Mouse (Mus musculus) gastrocnemius, postnatal 10 days (tissue): ENCODE data around the gene Cdh12. TPM values are rescaled to one million over a fixed set of nuclear protein-coding genes. Genes with fewer than 3 reads are reported as not detected.
"Not testable (repeated sequence)": the region's sequence is repeated elsewhere in the genome, so short reads cannot be mapped to it uniquely, and the experiment has no call there.

Experiments
- DNase-seq: peaks from one replicate; pipeline ENCODE4 v3.0.0; 2021; ENCODE audit warnings: mixed read lengths
- long read RNA-seq, 2 experiments: library from polyadenylated mRNA; stranded (forward); transcript quantifications; one replicate each; pipeline ENCODE4 v2.0.0; 2021
- total RNA-seq, 2 experiments: library from RNA; stranded (reverse); gene quantifications; 2 replicates each; pipeline ENCODE4 v1.2.3; 2021

Cdh12 gene
- under 1 TPM in 1 of 2 experiments, not detected in 1; 0.33 TPM for total RNA-seq
- long read RNA-seq, experiment 1 = 0 reads
- long read RNA-seq, experiment 2 = 0 reads

- no peak for DNase-seq
These were observed at the start of gene Cdh12 for GRCm38 (mm10) chr15:20448861-20449663. Cdh12 (plus strand) TSS chr15:20449265.

DNA sequence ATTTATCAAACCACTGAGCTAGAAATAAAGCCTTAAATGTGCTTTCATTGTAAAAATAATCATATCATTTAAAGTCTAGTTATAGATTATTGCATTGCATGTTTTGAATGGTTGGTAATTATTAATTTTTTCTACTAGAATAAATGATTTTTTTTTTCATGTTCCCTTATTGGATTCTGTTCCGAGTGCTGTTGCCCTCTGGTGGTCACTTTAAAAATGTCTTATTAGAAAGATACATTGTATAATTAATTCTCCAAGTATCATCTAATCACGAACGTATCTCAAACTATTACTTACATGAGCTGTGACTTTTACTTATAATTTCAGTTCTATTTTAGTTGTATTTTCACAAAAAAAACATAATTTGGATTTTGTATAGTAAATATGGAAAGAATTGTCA, 45.5 kb upstream of the Cdh12 start:
- DNase-seq = no peak

DNA sequence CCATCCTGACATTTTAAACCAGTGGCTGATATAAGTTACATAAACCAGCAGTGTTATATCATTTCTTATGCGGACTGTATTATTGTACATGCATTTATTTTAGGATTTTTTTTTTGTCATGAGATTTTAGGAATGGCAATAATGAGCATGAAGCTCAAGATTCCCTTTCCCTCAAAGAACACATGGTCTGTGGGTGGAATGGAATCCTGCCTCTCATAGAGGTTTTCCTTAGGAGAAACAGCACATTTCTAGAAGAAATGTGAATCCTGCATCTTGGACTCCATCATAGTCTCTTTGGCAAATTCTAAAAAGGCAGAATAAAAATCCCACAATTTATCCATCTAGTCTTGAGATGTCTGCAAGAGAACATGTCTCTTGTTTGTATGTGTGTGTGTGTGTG, 35.7 kb upstream of the Cdh12 start:
- DNase-seq = no peak

GRCm38 (mm10) chr15:20436356-20436755, 12.7 kb upstream of the Cdh12 start:
- no peak for DNase-seq

DNA sequence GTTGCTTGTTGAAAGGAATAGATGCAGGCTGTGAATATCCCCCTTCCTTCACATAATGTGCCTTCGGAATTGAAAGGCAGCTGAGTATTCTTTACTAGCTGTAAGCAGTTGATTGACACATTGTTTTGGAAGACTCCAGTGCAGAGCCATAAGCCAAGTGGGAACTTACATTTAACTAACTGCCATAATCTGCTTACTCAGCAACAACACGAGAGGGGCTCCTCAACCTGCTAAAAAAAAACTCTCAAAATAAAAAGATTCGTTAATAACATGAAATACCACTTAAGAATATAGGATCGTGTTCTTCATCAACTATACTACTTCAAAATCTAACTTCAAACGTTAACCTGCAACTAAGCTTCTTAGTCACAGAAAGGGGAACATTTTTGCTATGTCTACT, 1.5 kb downstream of the Cdh12 start:
- DNase-seq = no peak

- DNase-seq = no peak
These were observed 9.4 kb downstream of the Cdh12 start for GRCm38 (mm10) chr15:20458508-20458907.

DNA sequence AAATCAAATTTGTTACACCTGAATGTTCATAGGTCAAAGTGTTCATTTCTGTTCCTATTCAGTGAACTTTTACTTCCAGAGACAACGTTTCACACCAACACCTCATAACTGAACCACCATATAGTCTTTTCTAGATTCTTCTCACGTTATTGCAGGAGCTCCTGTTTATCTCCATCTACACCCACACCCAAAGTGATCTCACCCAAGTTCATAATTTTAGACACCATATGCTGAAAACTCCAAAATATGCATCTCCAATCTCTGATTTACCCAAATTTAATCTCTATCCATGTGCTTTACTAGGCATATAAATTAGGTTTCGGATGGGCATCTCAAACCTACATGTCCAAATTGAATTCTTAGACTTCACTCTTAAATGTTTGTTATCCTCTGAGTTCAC, 13.4 kb downstream of the Cdh12 start:
- DNase-seq = no peak

DNA sequence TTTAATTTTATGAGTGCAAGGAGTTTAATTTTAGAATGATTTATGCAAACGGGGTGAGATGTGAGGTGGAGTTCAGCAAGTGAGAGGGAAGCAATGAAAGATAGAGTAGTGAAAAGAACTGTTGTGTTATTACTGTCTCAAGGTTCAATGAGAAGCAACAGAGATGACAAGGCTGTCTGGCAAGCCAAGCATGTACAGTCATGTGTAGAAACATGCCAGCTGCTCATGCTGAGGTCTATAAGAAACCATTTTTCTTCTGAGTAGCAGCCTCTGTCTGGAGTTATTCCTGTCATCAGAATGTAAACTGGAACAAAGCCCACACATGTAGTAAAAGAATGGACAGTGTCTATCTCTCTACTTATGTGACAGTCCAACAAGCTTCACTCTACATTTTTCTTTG, 14.5 kb downstream of the Cdh12 start:
- no peak for DNase-seq

DNA sequence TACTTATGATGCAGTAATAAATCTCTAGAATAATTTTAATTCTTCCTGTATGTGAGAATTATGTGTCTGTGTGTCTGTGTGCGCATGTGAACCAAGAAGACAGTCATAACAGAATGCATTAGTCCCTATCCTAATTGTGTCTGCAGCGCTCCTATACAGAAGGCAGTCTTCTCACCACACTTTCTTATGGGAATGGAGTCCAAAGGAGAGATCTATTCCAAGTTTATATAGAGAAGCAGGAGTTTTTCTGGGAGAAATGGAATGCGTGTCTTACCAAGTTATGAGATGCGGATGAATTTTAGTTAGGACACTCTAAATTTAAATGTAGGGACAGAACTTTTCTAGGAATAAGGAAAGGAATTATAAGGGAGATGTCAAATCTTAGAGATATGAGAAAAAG, 101.9 kb downstream of the Cdh12 start:
- DNase-seq = no peak

GRCm38 (mm10) chr15:20571012-20571411, 121.9 kb downstream of the Cdh12 start:
- DNase-seq = no peak

DNA sequence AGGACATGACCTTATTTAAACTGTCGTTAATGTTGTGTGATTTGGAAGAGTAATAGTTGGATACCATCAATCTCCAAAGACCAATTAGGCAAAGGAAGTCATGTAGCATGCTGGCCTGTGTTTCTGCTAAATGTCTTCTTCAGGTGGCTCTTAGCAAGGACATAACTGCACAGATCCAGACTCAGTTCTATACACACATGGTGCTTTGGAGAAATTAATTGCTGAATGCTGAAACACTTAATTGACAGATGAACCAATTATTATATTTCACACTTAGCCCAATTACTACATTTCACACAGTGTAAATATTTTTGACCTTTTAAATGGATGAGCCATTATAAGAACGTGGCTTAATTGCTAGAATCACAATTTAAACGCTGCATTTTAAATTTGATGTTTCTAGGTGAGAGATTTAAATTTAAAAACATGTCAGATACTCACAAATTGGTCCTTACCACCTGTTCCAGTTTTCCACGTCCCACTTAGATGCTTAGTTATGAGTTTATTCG, 133.6 kb downstream of the Cdh12 start:
- no peak for DNase-seq

- no peak for DNase-seq
These were observed 142.5 kb downstream of the Cdh12 start for GRCm38 (mm10) chr15:20591599-20591998.

DNA sequence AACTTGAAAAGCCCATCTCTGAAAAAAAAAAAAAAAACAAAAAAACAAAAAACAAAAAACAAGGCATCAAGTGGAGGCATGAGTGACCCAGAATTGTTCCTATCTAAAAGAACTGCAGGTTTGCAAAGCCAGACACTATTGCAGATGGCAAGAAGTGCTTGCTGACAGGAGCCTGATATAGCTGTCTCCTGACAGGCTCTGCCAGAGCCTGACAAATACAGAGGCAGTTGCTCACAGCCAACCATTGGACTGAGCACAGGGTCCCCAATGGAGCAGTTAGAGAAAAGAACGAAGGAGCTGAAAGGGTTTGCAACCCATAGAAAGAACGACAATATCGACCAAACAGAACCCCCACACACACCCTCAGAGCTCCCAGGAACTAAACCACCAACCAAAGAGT, 156.7 kb downstream of the Cdh12 start:
- DNase-seq = not testable (repeated sequence)

DNA sequence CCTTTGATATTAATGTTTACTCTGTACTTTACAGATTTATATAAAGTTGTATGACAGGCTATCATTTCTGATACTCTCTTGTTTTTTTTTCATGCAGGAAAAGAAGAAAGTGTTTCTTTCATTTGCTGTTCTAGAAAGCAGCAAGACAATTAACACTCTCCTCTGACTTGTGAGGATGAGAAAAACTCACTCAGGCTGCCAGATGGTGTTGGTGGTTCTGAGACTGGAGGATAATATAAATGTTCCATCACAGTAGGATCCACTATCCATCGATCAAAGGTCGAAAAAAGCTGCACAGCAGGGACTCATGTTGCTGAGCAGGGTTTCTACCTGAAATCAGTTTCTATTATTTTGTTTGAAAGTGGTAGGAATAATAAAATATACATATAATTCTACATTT, 185.5 kb downstream of the Cdh12 start:
- DNase-seq = no peak

- DNase-seq = no peak
These were observed 190.1 kb downstream of the Cdh12 start for GRCm38 (mm10) chr15:20639155-20639554.

GRCm38 (mm10) chr15:20642905-20643414, 193.9 kb downstream of the Cdh12 start:
- DNase-seq = no peak

GRCm38 (mm10) chr15:20660221-20660620, 211.2 kb downstream of the Cdh12 start:
- no peak for DNase-seq

GRCm38 (mm10) chr15:20666650-20667049, 217.6 kb downstream of the Cdh12 start, which contains the start of gene Acot10:
Acot10 (minus strand) TSS chr15:20666750.
- no peak for DNase-seq

DNA sequence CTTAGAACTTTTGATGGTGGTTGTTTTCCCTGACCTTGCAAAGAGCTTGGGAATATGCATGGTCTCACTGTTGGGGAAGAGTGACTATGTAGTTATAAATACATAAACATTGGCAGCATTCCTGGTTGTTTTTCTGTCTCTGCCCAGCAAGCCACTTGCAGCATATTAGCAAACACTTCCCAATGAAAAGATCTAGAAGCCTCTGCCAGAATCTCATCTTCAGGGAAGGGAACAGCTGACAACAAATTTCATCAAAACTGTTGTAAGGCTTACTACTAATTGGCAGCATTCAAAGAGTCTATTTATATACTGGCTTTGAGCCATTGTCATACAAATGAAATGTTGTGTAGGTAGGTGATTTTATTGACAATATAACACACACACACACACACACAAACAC, 218.3 kb downstream of the Cdh12 start:
- no peak for DNase-seq

DNA sequence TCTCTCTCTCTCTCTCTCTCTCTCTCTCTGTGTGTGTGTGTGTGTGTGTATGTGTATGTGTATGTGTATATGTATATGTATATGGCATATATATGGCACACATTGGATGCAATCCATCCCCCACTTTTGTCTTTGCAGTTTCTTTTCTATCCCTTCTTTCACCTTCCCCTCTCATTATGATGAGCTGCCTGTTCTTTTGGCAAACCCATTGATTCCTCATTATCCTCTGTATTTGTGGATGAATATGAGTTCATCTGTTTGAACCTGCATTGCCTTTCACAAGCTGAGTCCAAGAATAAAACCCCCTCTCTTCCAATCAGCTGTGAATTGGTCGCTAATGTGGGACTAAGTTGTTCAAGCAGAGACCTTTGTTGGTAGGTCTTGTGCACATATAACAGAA, 218.9 kb downstream of the Cdh12 start:
- no peak for DNase-seq

- not testable (repeated sequence) for DNase-seq
These were observed 220.4 kb downstream of the Cdh12 start for GRCm38 (mm10) chr15:20669507-20669906.

- no peak for DNase-seq
These were observed 233.7 kb downstream of the Cdh12 start for GRCm38 (mm10) chr15:20682719-20683118.

DNA sequence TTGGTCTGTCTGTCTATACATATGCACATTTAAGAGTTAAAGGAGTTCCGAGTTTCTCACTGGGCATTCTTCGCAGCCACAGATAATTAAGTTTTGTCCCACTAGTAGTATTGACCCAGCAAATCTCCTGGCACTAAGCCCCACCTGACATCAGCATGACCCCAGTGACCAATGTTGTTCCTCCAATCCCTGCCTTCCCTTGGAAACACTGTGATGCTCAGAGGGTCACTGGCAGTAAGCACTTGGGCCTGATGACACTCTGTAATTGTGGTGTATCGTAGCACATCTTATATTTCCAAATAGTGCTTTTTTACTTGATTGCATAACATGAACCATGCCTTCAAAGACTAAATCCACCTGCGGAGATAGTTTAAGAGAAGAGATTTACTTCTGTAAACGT, 235.1 kb downstream of the Cdh12 start:
- no peak for DNase-seq

DNA sequence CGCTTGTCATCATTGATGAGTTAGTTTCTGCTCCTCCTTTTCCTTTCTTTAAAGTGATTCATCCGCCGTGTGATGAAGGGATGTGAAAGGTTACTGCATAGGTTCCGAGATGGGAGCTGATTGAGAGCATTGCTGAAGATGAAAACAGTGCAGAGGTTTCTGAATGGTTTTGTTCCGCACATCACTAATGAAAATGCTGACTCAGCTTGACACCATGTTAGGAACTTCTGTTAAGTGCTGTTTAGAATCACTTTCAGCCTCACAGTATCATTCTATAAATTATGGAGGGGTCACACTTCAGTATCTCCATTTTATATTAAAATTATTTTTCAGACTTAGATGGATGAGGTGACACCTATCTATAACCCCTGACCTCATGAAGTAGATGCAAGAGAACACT, 247.2 kb downstream of the Cdh12 start:
- DNase-seq = no peak
